Mouse (Mus musculus) kidney, adult 2 months (tissue): Measurements from ENCODE around the gene Rsrc2.

Experiments used
- CTCF ChIP-seq: fragments of 200-500 bp; conservative IDR thresholded peaks from 2 replicates; pipeline ENCODE4 v1.5.1; 2011; ENCODE audit warnings: low read depth, mild to moderate bottlenecking, control low read depth, low read length, moderate library complexity, mixed read lengths; ENCODE audit not compliant: insufficient read depth, insufficient read length
- POLR2A ChIP-seq: fragments of 200-500 bp; IDR thresholded peaks from one replicate; pipeline ENCODE4 v1.6.1; 2011; ENCODE audit warnings: low read depth, low read length, control low read depth

- peak; percentile 76 for TF ChIP-seq POLR2A
- TF ChIP-seq CTCF = no peak
These were observed at the start of gene Rsrc2, which contains the start of gene Kntc1 for GRCm38 (mm10) chr5:123749065-123750064.
